Mouse (Mus musculus) kidney, embryonic 14.5 days (tissue): Measurements from ENCODE around the gene Spast. TPM values are rescaled to one million over a fixed set of nuclear protein-coding genes. Genes with fewer than 3 reads are reported as not detected.

ENCODE experiments used
- ATAC-seq: fragments of 200-750 bp; cut with Nextera tagmentation; 2 replicates; pipeline ENCODE4 v1.8.0; 2017; ENCODE audit warnings: moderate number of reproducible peaks, mild to moderate bottlenecking, moderate TSS enrichment, moderate library complexity; ENCODE audit not compliant: low FRiP score, low TSS enrichment
- H3K27ac ChIP-seq: fragments of 300-500 bp; sonication (generic); 2 replicates; pipeline ENCODE4 v1.5.1; 2014; ENCODE audit warnings: low read depth, mild to moderate bottlenecking, low read length, moderate library complexity, mixed read lengths
- H3K27me3 ChIP-seq: fragments of 300-500 bp; sonication (generic); 2 replicates; pipeline ENCODE4 v1.6.1; 2014; ENCODE audit warnings: mild to moderate bottlenecking, low read length; ENCODE audit not compliant: control insufficient read depth, insufficient read depth
- H3K36me3 ChIP-seq: fragments of 300-500 bp; sonication (generic); 2 replicates; pipeline ENCODE4 v1.6.1; 2014; ENCODE audit warnings: low read length, mixed read lengths; ENCODE audit not compliant: control insufficient read depth, insufficient read depth
- H3K4me1 ChIP-seq: fragments of 300-500 bp; sonication (generic); 2 replicates; pipeline ENCODE4 v1.6.1; 2014; ENCODE audit warnings: low read length, mixed read lengths; ENCODE audit not compliant: control insufficient read depth, insufficient read depth
- H3K4me2 ChIP-seq: fragments of 300-500 bp; sonication (generic); replicated peaks from 2 replicates; pipeline ENCODE4 v1.6.1; 2014; ENCODE audit warnings: low read depth, mild to moderate bottlenecking, low read length
- H3K4me3 ChIP-seq: fragments of 300-500 bp; sonication (generic); 2 replicates; pipeline ENCODE4 v1.5.1; 2014; ENCODE audit warnings: mild to moderate bottlenecking, low read length
- H3K9ac ChIP-seq: fragments of 300-500 bp; sonication (generic); 2 replicates; pipeline ENCODE4 v1.6.1; 2014; ENCODE audit warnings: low read depth, mild to moderate bottlenecking, low read length, moderate library complexity
- H3K9me3 ChIP-seq: fragments of 300-500 bp; sonication (generic); 2 replicates; pipeline ENCODE4 v1.6.1; 2016; ENCODE audit warnings: low read length; ENCODE audit not compliant: control insufficient read depth
- WGBS: fragments of 180-500 bp; shearing (Covaris S2); extraction: QIAGEN DNeasy Blood & Tissue Kit; methylation state at CpG from one replicate; pipeline ENCODE4 v1.1.7; 2014; 5-methylcytosine and 5-hydroxymethylcytosine counted together
- polyA plus RNA-seq: library from polyadenylated mRNA; unstranded; fragments of >200 nt; fragmentation: Nextera tagmentation; extraction: Ambion mirVana; gene quantifications from 2 replicates; pipeline ENCODE4 v1.2.1, GENCODE M21; 2014

The Spast gene
- polyA plus RNA-seq, 1 experiment from 2014 or later = 22.8 TPM

- 100% methylated on average over 1 of the region's 1 CpGs for WGBS
- Histone ChIP-seq H3K9ac (no peak overlapping the region), H3K27me3 (no peaks in the 10 kb centered on the region), H3K4me3 (no peak overlapping the region), H3K4me2 (no peak overlapping the region), H3K9me3 (no peaks in the 10 kb centered on the region), H3K27ac (no peak overlapping the region), H3K36me3 (peaks cover 64% of the 10 kb centered on the region), H3K4me1 (no peaks in the 10 kb centered on the region)
- ATAC-seq = no peak
These were observed 38.1 kb downstream of the Spast start for GRCm38 (mm10) chr17:74376916-74377315.

- Histone ChIP-seq H3K27me3 (no peaks in the 10 kb centered on the region), H3K9ac (no peak overlapping the region), H3K36me3 (peaks cover 57% of the 10 kb centered on the region), H3K4me2 (no peak overlapping the region), H3K9me3 (no peaks in the 10 kb centered on the region), H3K4me3 (no peak overlapping the region), H3K27ac (no peak overlapping the region), H3K4me1 (no peaks in the 10 kb centered on the region)
- ATAC-seq = no peak
These were observed 47.9 kb downstream of the Spast start for GRCm38 (mm10) chr17:74386657-74387056.

GRCm38 (mm10) chr17:74389847-74390246 is 51.1 kb downstream of the Spast start:
- Histone ChIP-seq H3K27me3 (no peaks in the 10 kb centered on the region), H3K27ac (no peak overlapping the region), H3K36me3 (peaks cover 33% of the 10 kb centered on the region), H3K4me1 (no peaks in the 10 kb centered on the region), H3K9me3 (no peaks in the 10 kb centered on the region), H3K9ac (no peak overlapping the region), H3K4me2 (no peak overlapping the region), H3K4me3 (no peak overlapping the region)
- no peak for ATAC-seq
- WGBS = 82% methylated on average over 3 of the region's 3 CpGs

GRCm38 (mm10) chr17:74394381-74394780 is 55.6 kb downstream of the Spast start:
- no peaks in the 10 kb centered on the region for H3K27me3 ChIP-seq
- H3K9me3 ChIP-seq = no peaks in the 10 kb centered on the region
- H3K4me2 ChIP-seq = no peak overlapping the region
- H3K27ac ChIP-seq = no peak overlapping the region
- WGBS = 85% methylated on average over 2 of the region's 2 CpGs
- no peaks in the 10 kb centered on the region; the same call in 1 of the 2 replicates for H3K36me3 ChIP-seq
- H3K4me3 ChIP-seq = no peak overlapping the region
- no peak for ATAC-seq
- H3K4me1 ChIP-seq = no peaks in the 10 kb centered on the region
- H3K9ac ChIP-seq = no peak overlapping the region

- Histone ChIP-seq H3K9me3 (no peaks in the 10 kb centered on the region), H3K27ac (0 out of 2 replicates have a peak overlapping the region, but pooled peaks have one; percentile 3), H3K4me2 (peak overlapping the region; percentile 48), H3K4me1 (no peaks in the 10 kb centered on the region), H3K36me3 (no peaks in the 10 kb centered on the region; the same call in 1 of the 2 replicates), H3K27me3 (no peaks in the 10 kb centered on the region), H3K9ac (peak overlapping the region; percentile 91; the same call in 1 of the 2 replicates), H3K4me3 (peak overlapping the region; percentile 82)
- peak; percentile 60 for ATAC-seq
- WGBS = 32% methylated on average over 16 of the region's 16 CpGs
These were observed 56.1 kb downstream of the Spast start for GRCm38 (mm10) chr17:74394855-74395254.

GRCm38 (mm10) chr17:74395383-74396065 is 56.7 kb downstream of the Spast start, which contains the start of gene Slc30a6:
Slc30a6 (plus strand) TSS chr17:74395608.
- Histone ChIP-seq H3K27ac (peak within 1 kb of the TSS; percentile 79), H3K27me3 (no peaks in the 10 kb centered on the region), H3K4me2 (peak within 1 kb of the TSS; percentile 48), H3K4me3 (peak within 1 kb of the TSS; percentile 82), H3K9ac (peak within 1 kb of the TSS; percentile 91), H3K4me1 (no peaks in the 10 kb centered on the region), H3K9me3 (no peaks in the 10 kb centered on the region), H3K36me3 (no peaks in the 10 kb centered on the region; the same call in 1 of the 2 replicates)
- WGBS = under 1% methylated on average over 41 of the region's 41 CpGs
- peak; percentile 99 for ATAC-seq

GRCm38 (mm10) chr17:74396766-74397165 is 58.0 kb downstream of the Spast start:
- H3K36me3 ChIP-seq = peaks cover under 1% of the 10 kb centered on the region; the same call in 1 of the 2 replicates
- 83% methylated on average over 4 of the region's 4 CpGs for WGBS
- H3K4me1 ChIP-seq = no peaks in the 10 kb centered on the region
- H3K27me3 ChIP-seq = no peaks in the 10 kb centered on the region
- H3K27ac ChIP-seq = no peak overlapping the region
- peak overlapping the region; percentile 82; the same call in 1 of the 2 replicates for H3K4me3 ChIP-seq
- no peak for ATAC-seq
- H3K9me3 ChIP-seq = no peaks in the 10 kb centered on the region
- H3K4me2 ChIP-seq = peak overlapping the region; percentile 35; the same call in 1 of the 2 replicates
- H3K9ac ChIP-seq = no peak overlapping the region

GRCm38 (mm10) chr17:74397173-74397572 is 58.4 kb downstream of the Spast start:
- ATAC-seq = no peak
- no peaks in the 10 kb centered on the region for H3K9me3 ChIP-seq
- H3K27me3 ChIP-seq = no peaks in the 10 kb centered on the region
- peaks cover 5% of the 10 kb centered on the region; the same call in 1 of the 2 replicates for H3K36me3 ChIP-seq
- H3K4me3 ChIP-seq = no peak overlapping the region
- 85% methylated on average over 2 of the region's 2 CpGs for WGBS
- H3K27ac ChIP-seq = no peak overlapping the region
- no peak overlapping the region for H3K9ac ChIP-seq
- no peaks in the 10 kb centered on the region for H3K4me1 ChIP-seq
- H3K4me2 ChIP-seq = no peak overlapping the region

- no peaks in the 10 kb centered on the region for H3K9me3 ChIP-seq
- H3K4me3 ChIP-seq = no peak overlapping the region
- no peak for ATAC-seq
- H3K27me3 ChIP-seq = no peaks in the 10 kb centered on the region
- H3K4me2 ChIP-seq = no peak overlapping the region
- 91% methylated on average over 12 of the region's 12 CpGs for WGBS
- peaks cover 51% of the 10 kb centered on the region for H3K36me3 ChIP-seq
- H3K4me1 ChIP-seq = no peaks in the 10 kb centered on the region
- no peak overlapping the region for H3K27ac ChIP-seq
- H3K9ac ChIP-seq = no peak overlapping the region
These were observed 63.9 kb downstream of the Spast start for GRCm38 (mm10) chr17:74402486-74403222.
